Mouse (Mus musculus) left cerebral cortex, adult 8-10 months (tissue): ENCODE measurements at regions not wholly inside any gene's neighbourhood (a gene's known extent, or its start where the extent isn't known, plus 50 kb on each side); places are given as distances from the start of the nearest gene placed in this dataset.

ENCODE experiments used
- DNase-seq, 2 experiments: peaks; one replicate each; pipeline ENCODE4 v3.0.0; 2022; ENCODE audit warnings: low spot score in 2 of 2

- no peak for DNase-seq
These were observed 67.4 kb upstream of the Spdye4c start for GRCm38 (mm10) chr2:128523425-128524108.

- DNase-seq = no peak
These were observed 64.9 kb upstream of the Spdye4c start for GRCm38 (mm10) chr2:128526100-128526499.

GRCm38 (mm10) chr2:128526883-128527344 lies 64.1 kb upstream of the Spdye4c start:
- no peak for DNase-seq

GRCm38 (mm10) chr2:128536294-128536693 lies 54.7 kb upstream of the Spdye4c start:
- DNase-seq = no peak

- DNase-seq = no peak
These were observed 53.6 kb upstream of the Spdye4c start for GRCm38 (mm10) chr2:128537425-128537824.

- DNase-seq = no peak
These were observed 52.3 kb upstream of the Spdye4c start for GRCm38 (mm10) chr2:128538736-128539135.
